Mouse (Mus musculus): ENCODE data around the gene Gm3336. TPM values are rescaled to one million over a fixed set of nuclear protein-coding genes. Genes with fewer than 3 reads are reported as not detected.

The Gm3336 gene
- polyA plus RNA-seq (2012; fragmentation: generic; extraction: Trizol): under 1 TPM; 0.04 to 0.15 TPM

GRCm38 (mm10) chr8:70718297-70718696 is at the start of gene Gm3336:
Gene Gm3336, plus strand, starts transcription at chr8:70718543.

GRCm38 (mm10) chr8:70673079-70673856 is 45.1 kb upstream of the Gm3336 start, which contains the start of gene Lsm4:
Gene Lsm4, plus strand, starts transcription at chr8:70673248.

GRCm38 (mm10) chr8:70698310-70699109 is 19.8 kb upstream of the Gm3336 start, which contains the start of gene Jund:
Gene Jund, plus strand, starts transcription at chr8:70698949.

GRCm38 (mm10) chr8:70703287-70703686 is 15.1 kb upstream of the Gm3336 start, which contains the start of gene Iqcn:
Gene Iqcn, plus strand, starts transcription at chr8:70703457.

GRCm38 (mm10) chr8:70723486-70724210 is 5.3 kb downstream of the Gm3336 start, which contains the start of gene Pde4c:
Gene Pde4c, plus strand, starts transcription at chr8:70723720.

GRCm38 (mm10) chr8:70754043-70754870 is 35.9 kb downstream of the Gm3336 start, which contains the start of gene Rab3a:
Gene Rab3a, plus strand, starts transcription at chr8:70754679.

GRCm38 (mm10) chr8:70760775-70761406 is 42.5 kb downstream of the Gm3336 start, which contains the start of gene Mpv17l2:
Gene Mpv17l2, minus strand, starts transcription at chr8:70760946.

Other genes with a start within 250 kb of the Gm3336 start
- gene Klhl26, start 241.6 kb upstream of the Gm3336 start, polyA plus RNA-seq (2012; fragmentation: generic; extraction: Trizol): 10 to 100 TPM; 14.5 to 39.8 TPM
- under 1 TPM; 0.13 to 0.68 TPM for gene Tmem59l, start 231.2 kb upstream of the Gm3336 start, polyA plus RNA-seq (2012; fragmentation: generic; extraction: Trizol)
- gene Crlf1, start 225.4 kb upstream of the Gm3336 start, polyA plus RNA-seq (2012; fragmentation: generic; extraction: Trizol): 100 to 1,000 TPM; 255 to 582 TPM
- 100 to 1,000 TPM; 419 to 692 TPM for gene Rex1bd, start 211.8 kb upstream of the Gm3336 start, polyA plus RNA-seq (2012; fragmentation: generic; extraction: Trizol)
- gene Uba52, start 207.7 kb upstream of the Gm3336 start, polyA plus RNA-seq (2012; fragmentation: generic; extraction: Trizol): 1,000 to 10,000 TPM; 2,018 to 3,199 TPM
- 100 to 1,000 TPM; 339 to 400 TPM for gene Fkbp8, start 190.8 kb upstream of the Gm3336 start, polyA plus RNA-seq (2012; fragmentation: generic; extraction: Trizol)
- 10 to 100 TPM; 49.2 to 79.4 TPM for gene Kxd1, start 190.6 kb upstream of the Gm3336 start, polyA plus RNA-seq (2012; fragmentation: generic; extraction: Trizol)
- 10 to 100 TPM in 1 of 2 experiments, 1 to 10 TPM in 1; 7.9 to 19.2 TPM for gene Ell, start 179.1 kb upstream of the Gm3336 start, polyA plus RNA-seq (2012; fragmentation: generic; extraction: Trizol)
- gene Isyna1, start 124.2 kb upstream of the Gm3336 start, polyA plus RNA-seq (2012; fragmentation: generic; extraction: Trizol): 1 to 10 TPM in 1 of 2 experiments, under 1 TPM in 1; 0.20 to 2.1 TPM
- gene Ssbp4, start 109.7 kb upstream of the Gm3336 start, polyA plus RNA-seq (2012; fragmentation: generic; extraction: Trizol): 100 to 1,000 TPM; 218 to 229 TPM
- not detected for gene Lrrc25, start 102.4 kb upstream of the Gm3336 start, polyA plus RNA-seq (2012; fragmentation: generic; extraction: Trizol)
- gene Gdf15, start 86.1 kb upstream of the Gm3336 start, polyA plus RNA-seq (2012; fragmentation: generic; extraction: Trizol): under 1 TPM; 0.27 to 0.47 TPM
- 10 to 100 TPM; 20.7 to 45.2 TPM for gene Pgpep1, start 58.2 kb upstream of the Gm3336 start, polyA plus RNA-seq (2012; fragmentation: generic; extraction: Trizol)
- 100 to 1,000 TPM; 194 to 446 TPM for gene Lsm4, start 45.3 kb upstream of the Gm3336 start, polyA plus RNA-seq (2012; fragmentation: generic; extraction: Trizol)
- 100 to 1,000 TPM in 1 of 2 experiments, 10 to 100 TPM in 1; 87.4 to 175 TPM for gene Jund, start 19.6 kb upstream of the Gm3336 start, polyA plus RNA-seq (2012; fragmentation: generic; extraction: Trizol)
- gene Iqcn, start 15.1 kb upstream of the Gm3336 start, polyA plus RNA-seq (2012; fragmentation: generic; extraction: Trizol): under 1 TPM; under 0.01 to 0.04 TPM
- gene Pde4c, start 5.2 kb downstream of the Gm3336 start, polyA plus RNA-seq (2012; fragmentation: generic; extraction: Trizol): under 1 TPM; 0.01 to 0.04 TPM
- gene Rab3a, start 36.1 kb downstream of the Gm3336 start, polyA plus RNA-seq (2012; fragmentation: generic; extraction: Trizol): 10 to 100 TPM in 1 of 2 experiments, 1 to 10 TPM in 1; 7.4 to 25.3 TPM
- gene Mpv17l2, start 42.4 kb downstream of the Gm3336 start, polyA plus RNA-seq (2012; fragmentation: generic; extraction: Trizol): 100 to 1,000 TPM in 1 of 2 experiments, 10 to 100 TPM in 1; 80.0 to 154 TPM
- gene Pik3r2, start 58.2 kb downstream of the Gm3336 start, polyA plus RNA-seq (2012; fragmentation: generic; extraction: Trizol): 100 to 1,000 TPM in 1 of 2 experiments, 10 to 100 TPM in 1; 43.0 to 149 TPM
- 10 to 100 TPM in 1 of 2 experiments, 1 to 10 TPM in 1; 10.0 to 26.6 TPM for gene Mast3, start 86.5 kb downstream of the Gm3336 start, polyA plus RNA-seq (2012; fragmentation: generic; extraction: Trizol)
- gene Il12rb1, start 89.9 kb downstream of the Gm3336 start, polyA plus RNA-seq (2012; fragmentation: generic; extraction: Trizol): under 1 TPM; 0.30 to 0.48 TPM
- 10 to 100 TPM in 1 of 2 experiments, 1 to 10 TPM in 1; 1.1 to 13.3 TPM for gene Arrdc2, start 121.2 kb downstream of the Gm3336 start, polyA plus RNA-seq (2012; fragmentation: generic; extraction: Trizol)
- 1 to 10 TPM; 1.0 to 8.4 TPM for gene Kcnn1, start 144.7 kb downstream of the Gm3336 start, polyA plus RNA-seq (2012; fragmentation: generic; extraction: Trizol)
- gene Ccdc124, start 155.4 kb downstream of the Gm3336 start, polyA plus RNA-seq (2012; fragmentation: generic; extraction: Trizol): 100 to 1,000 TPM in 1 of 2 experiments, 10 to 100 TPM in 1; 80.3 to 212 TPM
- gene Slc5a5, start 174.2 kb downstream of the Gm3336 start, polyA plus RNA-seq (2012; fragmentation: generic; extraction: Trizol): under 1 TPM; 0.06 to 0.31 TPM
- gene Rpl18a, start 178.9 kb downstream of the Gm3336 start, polyA plus RNA-seq (2012; fragmentation: generic; extraction: Trizol): over 10,000 TPM in 1 of 2 experiments, 1,000 to 10,000 TPM in 1; 6,240 to 13,562 TPM
- gene Map1s, start 187.4 kb downstream of the Gm3336 start, polyA plus RNA-seq (2012; fragmentation: generic; extraction: Trizol): 10 to 100 TPM; 34.0 to 47.7 TPM

Measured in C3H10T1/2 (cell line).